Mouse (Mus musculus): ENCODE data around the gene Fstl5.

- TF ChIP-seq CTCF (IDR thresholded peaks at IDR 0.05; ENCODE audit: low read depth) (no peak), EP300 (IDR thresholded peaks at IDR 0.05; ENCODE audit: low read depth) (no peak)
Observed at GRCm38 (mm10) chr3:76072826-76073225, 1.2 kb upstream of the Fstl5 start.

All from heart, postnatal 0 days (tissue).